Mouse (Mus musculus) bone marrow macrophage, adult 2 months (primary cell): ENCODE data around the gene Cgnl1. TPM values are rescaled to one million over a fixed set of nuclear protein-coding genes. Genes with fewer than 3 reads are reported as not detected.

Experiments
- H3K27ac ChIP-seq: 2 replicates; pipeline ENCODE4 v1.5.1; 2012; ENCODE audit warnings: low read depth, low read length; ENCODE audit not compliant: insufficient read depth
- H3K4me1 ChIP-seq: 2 replicates; pipeline ENCODE4 v1.6.1; 2012; ENCODE audit warnings: low read length; ENCODE audit not compliant: control insufficient read depth, insufficient read depth
- H3K4me3 ChIP-seq: 2 replicates; pipeline ENCODE4 v1.5.1; 2012; ENCODE audit warnings: mild to moderate bottlenecking, low read length, moderate library complexity; ENCODE audit not compliant: insufficient read depth
- CTCF ChIP-seq: IDR thresholded peaks from 2 replicates; pipeline ENCODE4 v1.5.1; 2012; ENCODE audit warnings: low read depth, mild to moderate bottlenecking, low read length, moderate library complexity
- POLR2A ChIP-seq: IDR thresholded peaks from 2 replicates; pipeline ENCODE4 v1.6.1; 2012; ENCODE audit warnings: mild to moderate bottlenecking, low read depth, low read length, borderline replicate concordance
- polyA plus RNA-seq: library from polyadenylated mRNA; stranded (reverse); fragments of >200 nt; gene quantifications from 2 replicates; pipeline ENCODE4 v1.2.4, GENCODE M21; 2012; ENCODE audit not compliant: missing spikeins, insufficient read depth, insufficient read length

Cgnl1 gene
- polyA plus RNA-seq, 1 experiment, result 8.4 TPM

- Histone ChIP-seq H3K4me3 (no peak overlapping the region), H3K4me1 (peaks cover 26% of the 10 kb centered on the region), H3K27ac (peak overlapping the region; percentile 40)
- no peak for TF ChIP-seq CTCF
- no peak for TF ChIP-seq POLR2A
Measured at GRCm38 (mm10) chr9:71756916-71757315, 14.5 kb downstream of the Cgnl1 start.

- Histone ChIP-seq H3K4me1 (peaks cover 34% of the 10 kb centered on the region), H3K4me3 (no peak overlapping the region), H3K27ac (no peak overlapping the region)
- TF ChIP-seq POLR2A, result no peak
- TF ChIP-seq CTCF, result no peak
Measured at GRCm38 (mm10) chr9:71753981-71754380, 17.4 kb downstream of the Cgnl1 start.

GRCm38 (mm10) chr9:71753529-71753928 lies 17.9 kb downstream of the Cgnl1 start:
- Histone ChIP-seq H3K4me3 (no peak overlapping the region), H3K27ac (no peak overlapping the region), H3K4me1 (peaks cover 34% of the 10 kb centered on the region)
- TF ChIP-seq POLR2A (no peak), CTCF (no peak)

- Histone ChIP-seq H3K27ac (no peak overlapping the region), H3K4me3 (no peak overlapping the region), H3K4me1 (peaks cover 30% of the 10 kb centered on the region)
- TF ChIP-seq CTCF, result no peak
Measured at GRCm38 (mm10) chr9:71753117-71753516, 18.3 kb downstream of the Cgnl1 start.

- TF ChIP-seq POLR2A, result no peak
- no peak for TF ChIP-seq CTCF
- peaks cover 11% of the 10 kb centered on the region for H3K4me1 ChIP-seq
- H3K27ac ChIP-seq, result no peak overlapping the region
- H3K4me3 ChIP-seq, result no peak overlapping the region
Measured at GRCm38 (mm10) chr9:71750015-71750672, 21.3 kb downstream of the Cgnl1 start.

GRCm38 (mm10) chr9:71746405-71746804 lies 25.0 kb downstream of the Cgnl1 start:
- Histone ChIP-seq H3K4me3 (no peak overlapping the region), H3K4me1 (peaks cover 8% of the 10 kb centered on the region), H3K27ac (no peak overlapping the region)
- TF ChIP-seq POLR2A (no peak), CTCF (no peak)

GRCm38 (mm10) chr9:71738081-71738930 lies 33.1 kb downstream of the Cgnl1 start:
- peaks cover 3% of the 10 kb centered on the region; the same call in 1 of the 2 replicates for H3K4me1 ChIP-seq
- no peak overlapping the region for H3K4me3 ChIP-seq
- TF ChIP-seq POLR2A, result no peak
- TF ChIP-seq CTCF, result no peak

GRCm38 (mm10) chr9:71737257-71738023 lies 34.0 kb downstream of the Cgnl1 start:
- TF ChIP-seq POLR2A, result no peak
- no peak for TF ChIP-seq CTCF
- Histone ChIP-seq H3K4me3 (no peak overlapping the region), H3K27ac (no peak overlapping the region)

More at GRCm38 (mm10) chr9:71738081-71738930, 33.1 kb downstream of the Cgnl1 start:
- H3K27ac ChIP-seq, result no peak overlapping the region

GRCm38 (mm10) chr9:71735886-71736285 lies 35.5 kb downstream of the Cgnl1 start:
- TF ChIP-seq CTCF, result no peak
- TF ChIP-seq POLR2A, result no peak
- no peak overlapping the region for H3K27ac ChIP-seq
- H3K4me1 ChIP-seq, result peaks cover 8% of the 10 kb centered on the region
- H3K4me3 ChIP-seq, result no peak overlapping the region

More at GRCm38 (mm10) chr9:71737257-71738023, 34.0 kb downstream of the Cgnl1 start:
- H3K4me1 ChIP-seq, result peaks cover 7% of the 10 kb centered on the region
